Mouse (Mus musculus) C3H10T1/2 (cell line): ENCODE results near the gene C4b. TPM values are rescaled to one million over a fixed set of nuclear protein-coding genes. Genes with fewer than 3 reads are reported as not detected.

Experiments
- polyA plus RNA-seq, 2 experiments: library from polyadenylated mRNA; unstranded; fragments of >200 nt; fragmentation: generic; extraction: Trizol; gene quantifications; one replicate each; pipeline ENCODE4 v1.2.1; 2012; ENCODE audit warnings: missing spikeins in 2 of 2

C4b gene
- polyA plus RNA-seq = 1 to 10 TPM in 1 of 2 experiments, under 1 TPM in 1; 0.07 to 1.3 TPM

GRCm38 (mm10) chr17:34743719-34744118 is at the start of gene C4b:
Gene C4b (minus strand): TSS chr17:34743882.

Other genes starting within 250 kb of the C4b start
- gene Btnl6, start 226.5 kb downstream of the C4b start, polyA plus RNA-seq = not detected
- gene Notch4, start 179.6 kb downstream of the C4b start, polyA plus RNA-seq = 1 to 10 TPM in 1 of 2 experiments, under 1 TPM in 1; 0.15 to 2.8 TPM
- gene Gpsm3, start 154.1 kb downstream of the C4b start, polyA plus RNA-seq = under 1 TPM; 0.88 to 0.96 TPM
- 10 to 100 TPM; 15.2 to 41.5 TPM for gene Pbx2, start 152.6 kb downstream of the C4b start, polyA plus RNA-seq
- gene Ager, start 146.0 kb downstream of the C4b start, polyA plus RNA-seq = 1 to 10 TPM in 1 of 2 experiments, under 1 TPM in 1; 0.06 to 1.8 TPM
- 10 to 100 TPM; 23.8 to 60.6 TPM for gene Rnf5, start 140.2 kb downstream of the C4b start, polyA plus RNA-seq
- gene Agpat1, start 139.6 kb downstream of the C4b start, polyA plus RNA-seq = 10 to 100 TPM; 76.3 to 93.6 TPM
- 1 to 10 TPM in 1 of 2 experiments, under 1 TPM in 1; 0.05 to 1.4 TPM for gene Egfl8, start 127.9 kb downstream of the C4b start, polyA plus RNA-seq
- gene Ppt2, start 115.4 kb downstream of the C4b start, polyA plus RNA-seq = 10 to 100 TPM; 14.7 to 42.5 TPM
- gene Prrt1, start 114.3 kb downstream of the C4b start, polyA plus RNA-seq = under 1 TPM in 1 of 2 experiments, not detected in 1; 0.02 TPM
- gene Fkbpl, start 99.1 kb downstream of the C4b start, polyA plus RNA-seq = 10 to 100 TPM; 12.6 to 21.7 TPM
- gene Atf6b, start 96.7 kb downstream of the C4b start, polyA plus RNA-seq = 10 to 100 TPM; 35.2 to 76.3 TPM
- gene Tnxb, start 73.3 kb downstream of the C4b start, polyA plus RNA-seq = under 1 TPM; 0.04 to 0.46 TPM
- under 1 TPM in 1 of 2 experiments, not detected in 1; 0.09 TPM for gene Cyp21a1, start 60.7 kb upstream of the C4b start, polyA plus RNA-seq
- gene Stk19, start 93.1 kb upstream of the C4b start, polyA plus RNA-seq = 10 to 100 TPM; 38.4 to 44.5 TPM
- 10 to 100 TPM; 47.7 to 51.0 TPM for gene Dxo, start 93.1 kb upstream of the C4b start, polyA plus RNA-seq
- 10 to 100 TPM; 19.7 to 48.2 TPM for gene Skiv2l, start 106.3 kb upstream of the C4b start, polyA plus RNA-seq
- gene Nelfe, start 106.5 kb upstream of the C4b start, polyA plus RNA-seq = 100 to 1,000 TPM in 1 of 2 experiments, 10 to 100 TPM in 1; 65.1 to 134 TPM
- 1 to 10 TPM in 1 of 2 experiments, under 1 TPM in 1; 0.09 to 1.2 TPM for gene Cfb, start 118.6 kb upstream of the C4b start, polyA plus RNA-seq
- 10 to 100 TPM in 1 of 2 experiments, 1 to 10 TPM in 1; 7.9 to 21.3 TPM for gene Zbtb12, start 135.6 kb upstream of the C4b start, polyA plus RNA-seq
- gene Gm20547, start 138.2 kb upstream of the C4b start, polyA plus RNA-seq = not detected
- under 1 TPM; 0.44 to 0.51 TPM for gene C2, start 154.4 kb upstream of the C4b start, polyA plus RNA-seq
- gene Ehmt2, start 154.6 kb upstream of the C4b start, polyA plus RNA-seq = 100 to 1,000 TPM; 206 to 224 TPM
- not detected for gene Slc44a4, start 170.6 kb upstream of the C4b start, polyA plus RNA-seq
- 10 to 100 TPM in 1 of 2 experiments, 1 to 10 TPM in 1; 6.2 to 20.0 TPM for gene Neu1, start 187.4 kb upstream of the C4b start, polyA plus RNA-seq
- gene Hspa1b, start 215.4 kb upstream of the C4b start, polyA plus RNA-seq = 10 to 100 TPM in 1 of 2 experiments, 1 to 10 TPM in 1; 5.1 to 34.0 TPM
- gene Gm20481, start 226.0 kb upstream of the C4b start, polyA plus RNA-seq = not detected
- gene Hspa1a, start 228.3 kb upstream of the C4b start, polyA plus RNA-seq = under 1 TPM; 0.08 to 0.32 TPM
- 1 to 10 TPM in 1 of 2 experiments, under 1 TPM in 1; 0.16 to 1.9 TPM for gene Hspa1l, start 228.8 kb upstream of the C4b start, polyA plus RNA-seq
- gene Lsm2, start 238.0 kb upstream of the C4b start, polyA plus RNA-seq = 100 to 1,000 TPM in 1 of 2 experiments, 10 to 100 TPM in 1; 85.9 to 302 TPM